Mouse (Mus musculus): ENCODE results near the gene Rc3h1.

DNA sequence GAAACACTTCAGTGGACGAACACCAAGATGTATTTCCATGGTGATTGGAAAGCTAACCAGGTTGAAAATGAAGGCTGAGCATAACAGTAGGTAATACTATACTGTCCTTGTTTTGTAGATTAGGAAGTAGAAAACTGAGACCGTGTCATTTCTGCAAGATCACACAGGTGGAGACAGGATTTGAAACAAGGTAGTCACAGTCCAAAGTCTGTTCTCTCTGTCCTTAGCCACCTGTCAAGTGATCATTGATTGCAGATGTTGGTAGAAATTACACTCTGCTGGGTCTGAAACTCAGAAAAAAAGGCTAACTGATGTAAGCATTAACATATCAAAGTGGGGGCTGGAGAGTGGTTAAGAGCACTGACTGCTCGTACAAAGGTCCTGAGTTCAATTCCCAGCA lies 21.9 kb upstream of the Rc3h1 start:
- TF ChIP-seq CTCF (IDR thresholded peaks at IDR 0.05; ENCODE audit: low read depth) (no peak), EP300 (optimal IDR thresholded peaks at IDR 0.05) (no peak)
